Mouse (Mus musculus) small intestine, adult 2 months (tissue): Measurements from ENCODE around the gene Gm29609. TPM values are rescaled to one million over a fixed set of nuclear protein-coding genes. Genes with fewer than 3 reads are reported as not detected.

Experiments used
- H3K27ac ChIP-seq: fragments of 200-500 bp; 2 replicates; pipeline ENCODE4 v1.5.1; 2012; ENCODE audit warnings: low read depth, low read length, control low read depth, inconsistent platforms; ENCODE audit not compliant: insufficient read depth
- H3K27me3 ChIP-seq: fragments of 200-500 bp; 2 replicates; pipeline ENCODE4 v1.6.1; 2012; ENCODE audit warnings: mild to moderate bottlenecking, moderate library complexity, low read length, inconsistent platforms; ENCODE audit not compliant: control insufficient read depth, insufficient read depth
- H3K36me3 ChIP-seq: fragments of 200-500 bp; 2 replicates; pipeline ENCODE4 v1.6.1; 2012; ENCODE audit warnings: mild to moderate bottlenecking, low read length, control low read depth, inconsistent platforms; ENCODE audit not compliant: control insufficient read depth, insufficient read depth
- H3K4me1 ChIP-seq: fragments of 200-500 bp; 2 replicates; pipeline ENCODE4 v1.6.1; 2012; ENCODE audit warnings: low read length, inconsistent platforms, mixed read lengths; ENCODE audit not compliant: control insufficient read depth, insufficient read depth, insufficient read length
- H3K4me3 ChIP-seq: fragments of 200-500 bp; 2 replicates; pipeline ENCODE4 v1.5.1; 2012; ENCODE audit warnings: low read depth, mild to moderate bottlenecking, control low read depth, inconsistent platforms, low read length, moderate library complexity
- CTCF ChIP-seq: fragments of 200-500 bp; IDR thresholded peaks from 2 replicates; pipeline ENCODE4 v1.5.1; 2012; ENCODE audit warnings: low read depth, mild to moderate bottlenecking, control low read depth, inconsistent platforms, low read length, moderate library complexity, mixed read lengths; ENCODE audit not compliant: insufficient replicate concordance, insufficient read length; ENCODE audit errors: extremely low read depth
- POLR2A ChIP-seq: fragments of 200-500 bp; IDR thresholded peaks from 2 replicates; pipeline ENCODE4 v1.6.1; 2012; ENCODE audit warnings: low read depth, mild to moderate bottlenecking, control low read depth, inconsistent platforms, low read length, moderate library complexity
- WGBS: fragments of 180-500 bp; shearing (Covaris S2); methylation state at CpG from one replicate; pipeline ENCODE4 v1.1.7; 2018; 5-methylcytosine and 5-hydroxymethylcytosine counted together
- polyA plus RNA-seq: library from polyadenylated mRNA; depleted of rRNA; stranded (reverse); fragments of >200 nt; gene quantifications from 2 replicates; pipeline ENCODE4 v1.2.3, GENCODE M21; 2012

The Gm29609 gene
- polyA plus RNA-seq, 1 experiment, result 0.98 TPM

DNA sequence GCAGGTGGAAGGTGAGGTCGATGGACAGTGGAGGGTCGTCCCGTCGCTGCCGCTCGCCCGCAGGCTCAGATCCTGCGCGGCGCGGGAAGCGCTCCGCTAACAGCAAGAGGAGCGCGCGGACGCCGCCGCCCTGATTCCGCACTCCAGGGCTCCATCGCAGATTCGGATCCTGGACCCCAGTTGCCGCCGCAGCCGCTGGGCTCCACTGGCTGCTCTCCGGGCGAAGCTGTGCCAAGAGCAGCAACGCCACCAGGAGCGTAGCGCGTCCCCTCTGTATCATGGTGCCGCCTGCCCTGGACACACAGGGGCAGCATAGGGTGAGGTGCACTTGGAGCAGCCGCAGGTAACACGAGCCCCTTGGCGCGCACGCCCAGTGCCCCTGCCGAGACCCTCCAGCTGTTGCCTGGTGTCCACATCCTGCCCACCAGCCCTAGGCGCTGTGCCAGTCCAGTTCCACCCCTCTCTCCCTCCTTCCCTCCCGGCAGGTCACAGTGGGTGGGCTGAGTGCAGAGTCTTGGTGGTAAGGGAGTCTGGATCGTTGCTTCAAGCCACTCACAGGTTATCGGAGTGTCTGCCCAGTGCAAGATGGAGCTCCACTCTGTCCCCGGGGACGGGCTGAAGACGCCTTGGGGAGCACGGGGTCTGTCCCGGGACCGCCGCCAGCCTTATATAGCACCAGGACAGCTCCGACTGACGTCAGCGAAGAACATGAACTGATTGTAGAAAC lies 41.3 kb downstream of the Gm29609 start, which contains the start of gene Ucn:
Gene Ucn (minus strand): TSS at position 589 of the 727 bp plus-strand sequence.
- Histone ChIP-seq H3K4me3 (no peak within 1 kb of the TSS), H3K27me3 (peaks cover 45% of the 10 kb centered on the region), H3K36me3 (peaks cover 2% of the 10 kb centered on the region; the same call in 1 of the 2 replicates), H3K4me1 (0 out of 2 replicates have a peak, but pooled peaks cover 3% of the 10 kb centered on the region), H3K27ac (no peak within 1 kb of the TSS)
- TF ChIP-seq CTCF, result no peak
- WGBS, result 3% methylated on average over 52 of the region's 52 CpGs

DNA sequence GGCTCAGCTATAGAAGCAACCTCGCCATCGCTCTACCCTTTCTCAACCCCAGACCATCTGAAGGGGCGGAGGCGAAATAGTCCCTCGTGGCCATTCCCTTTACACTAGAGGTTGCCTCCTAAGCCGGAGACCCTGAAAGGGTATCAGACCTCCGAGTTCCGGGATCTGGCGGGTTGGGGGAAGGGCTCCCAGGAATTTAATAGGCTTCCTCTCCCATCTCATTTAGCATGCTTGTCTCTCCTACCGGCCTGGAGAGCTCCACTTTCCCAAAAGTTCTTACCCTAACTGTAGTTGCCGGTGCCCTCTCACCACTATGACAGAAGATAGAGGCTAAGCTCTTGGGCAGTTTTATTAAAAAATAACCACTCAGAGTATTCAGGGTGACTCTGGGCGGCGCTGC lies 42.1 kb downstream of the Gm29609 start:
- Histone ChIP-seq H3K36me3 (no peaks in the 10 kb centered on the region; the same call in 1 of the 2 replicates), H3K4me1 (0 out of 2 replicates have a peak, but pooled peaks cover 3% of the 10 kb centered on the region), H3K27ac (no peak overlapping the region), H3K4me3 (no peak overlapping the region), H3K27me3 (peaks cover 45% of the 10 kb centered on the region)
- TF ChIP-seq POLR2A (no peak), CTCF (no peak)
- WGBS, result 2% methylated on average over 13 of the region's 13 CpGs

DNA sequence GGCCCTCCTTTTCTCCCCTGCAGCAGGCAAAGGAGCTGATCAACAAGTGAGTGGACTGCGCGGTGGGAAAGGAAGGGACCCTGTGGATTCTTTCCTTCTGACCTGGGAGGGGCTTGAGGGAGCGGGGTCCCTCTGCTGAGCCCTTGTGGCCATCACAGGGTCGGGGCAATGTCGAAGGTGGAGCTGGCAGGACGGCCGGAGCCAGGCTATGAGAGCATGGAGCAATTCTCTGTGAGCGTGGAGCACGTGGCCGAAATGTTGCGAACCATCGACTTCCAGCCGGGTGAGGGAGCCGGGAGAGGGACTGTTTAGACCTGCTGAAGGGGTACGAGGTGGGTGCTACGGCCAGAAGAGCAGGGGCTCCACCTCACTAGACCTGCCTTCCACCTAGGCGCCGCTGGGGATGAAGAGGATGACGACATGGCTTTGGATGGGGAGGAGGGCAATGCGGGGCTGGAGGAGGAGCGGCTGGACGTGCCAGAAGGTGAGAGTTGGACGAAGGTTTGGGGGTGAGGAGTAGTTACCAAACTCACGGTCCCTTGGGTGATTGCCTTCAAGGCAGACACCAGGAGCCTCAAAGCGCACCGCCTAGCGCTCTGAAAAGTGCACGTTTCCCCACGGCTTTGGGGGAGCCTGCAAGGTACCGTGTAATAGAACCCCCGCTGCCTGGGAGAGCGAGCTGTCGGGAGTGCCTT lies 42.8 kb downstream of the Gm29609 start:
- Histone ChIP-seq H3K27ac (no peak overlapping the region), H3K4me1 (0 out of 2 replicates have a peak, but pooled peaks cover 3% of the 10 kb centered on the region), H3K4me3 (no peak overlapping the region), H3K36me3 (no peaks in the 10 kb centered on the region; the same call in 1 of the 2 replicates), H3K27me3 (peaks cover 45% of the 10 kb centered on the region)
- 3% methylated on average over 33 of the region's 33 CpGs for WGBS
- TF ChIP-seq POLR2A, result no peak
- TF ChIP-seq CTCF, result no peak

DNA sequence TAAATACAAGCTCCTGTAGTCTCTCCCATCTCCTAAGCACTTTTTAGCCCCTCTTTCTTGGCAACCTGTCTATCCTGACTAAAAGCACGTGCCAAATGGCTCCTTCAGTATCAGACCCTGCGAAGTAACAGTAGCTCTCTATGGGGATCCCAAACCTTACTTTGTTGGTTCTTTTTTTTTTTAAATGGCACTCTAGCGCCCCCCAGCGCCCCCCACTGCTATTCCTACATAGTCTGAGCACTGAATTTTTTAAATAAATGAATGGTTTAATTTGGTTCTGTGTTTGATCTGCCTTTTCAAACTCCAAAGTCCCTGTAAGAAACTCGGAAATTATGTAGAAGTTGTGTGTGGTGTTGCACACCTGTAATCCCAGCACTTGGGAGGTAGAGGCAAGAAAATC lies 53.7 kb downstream of the Gm29609 start:
- WGBS, result 41% methylated on average over 5 of the region's 5 CpGs
- H3K4me1 ChIP-seq, result no peaks in the 10 kb centered on the region
- TF ChIP-seq CTCF (no peak), POLR2A (no peak)
- no peaks in the 10 kb centered on the region for H3K36me3 ChIP-seq
- no peaks in the 10 kb centered on the region for H3K27me3 ChIP-seq
- H3K27ac ChIP-seq, result no peak overlapping the region
- no peak overlapping the region for H3K4me3 ChIP-seq

DNA sequence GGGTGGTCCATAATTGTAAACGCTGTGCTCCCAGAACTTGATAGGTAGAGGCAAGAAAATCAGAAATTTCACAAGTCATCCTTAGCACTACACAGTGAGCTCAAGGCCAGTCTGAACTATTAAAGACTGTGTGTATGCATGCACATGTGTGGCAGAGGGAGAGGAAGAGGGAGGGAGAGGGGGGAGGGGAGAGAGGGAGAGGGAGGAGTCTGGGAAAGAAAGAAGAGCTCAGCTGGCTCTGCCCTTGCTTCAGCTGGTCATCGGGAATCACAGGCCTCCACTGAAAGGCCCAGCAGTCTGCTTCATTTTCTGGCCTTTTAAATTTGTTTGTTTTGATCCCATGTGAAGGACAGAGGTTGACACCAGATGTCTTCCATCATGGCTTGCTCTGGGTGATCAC lies 56.2 kb downstream of the Gm29609 start:
- H3K4me3 ChIP-seq, result no peak overlapping the region
- TF ChIP-seq POLR2A, result no peak
- TF ChIP-seq CTCF, result no peak
- no peaks in the 10 kb centered on the region for H3K4me1 ChIP-seq
- WGBS, result 42% methylated on average over 2 of the region's 2 CpGs
- H3K27me3 ChIP-seq, result no peaks in the 10 kb centered on the region
- H3K27ac ChIP-seq, result no peak overlapping the region
- H3K36me3 ChIP-seq, result no peaks in the 10 kb centered on the region

DNA sequence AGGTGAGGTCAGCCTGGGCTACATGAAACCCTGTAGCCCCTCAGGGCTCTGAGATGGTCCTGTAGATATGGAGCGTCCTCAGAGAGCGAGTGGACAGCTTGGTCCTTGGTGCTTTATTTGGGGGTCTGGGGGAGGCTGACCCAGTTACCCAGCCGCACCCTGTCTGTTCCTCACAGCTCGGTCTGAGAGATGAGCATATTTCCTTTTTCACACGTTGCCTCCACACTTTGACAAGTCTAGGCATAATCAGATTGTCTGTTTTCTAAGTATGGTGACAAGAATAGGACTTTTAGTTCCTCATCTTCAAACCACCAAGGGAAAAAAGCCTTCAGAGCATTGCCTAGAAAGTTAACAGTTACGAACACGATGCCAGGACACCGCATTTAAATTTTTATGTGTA lies 58.6 kb downstream of the Gm29609 start:
- Histone ChIP-seq H3K4me3 (no peak overlapping the region), H3K27ac (no peak overlapping the region), H3K27me3 (no peaks in the 10 kb centered on the region), H3K36me3 (no peaks in the 10 kb centered on the region), H3K4me1 (no peaks in the 10 kb centered on the region)
- 69% methylated on average over 8 of the region's 8 CpGs for WGBS
- TF ChIP-seq POLR2A (no peak), CTCF (no peak)

DNA sequence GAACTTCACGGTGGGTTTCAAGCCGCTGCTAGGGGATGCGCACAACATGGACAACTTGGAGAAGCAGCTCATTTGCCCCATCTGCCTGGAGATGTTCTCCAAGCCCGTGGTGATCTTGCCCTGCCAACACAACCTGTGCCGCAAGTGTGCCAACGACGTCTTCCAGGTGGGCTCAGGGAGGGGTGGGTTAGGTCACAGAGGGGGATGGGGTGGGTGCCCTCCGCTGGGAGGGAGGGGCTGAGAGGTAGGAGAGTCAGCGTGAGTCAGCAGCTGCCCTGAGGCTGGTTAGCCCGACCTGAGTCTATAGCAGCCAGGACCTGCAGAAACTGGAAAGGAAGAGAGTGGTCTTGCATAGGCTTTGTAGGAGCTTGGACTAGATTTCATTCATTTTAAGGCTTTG lies 62.8 kb downstream of the Gm29609 start:
- Histone ChIP-seq H3K36me3 (no peaks in the 10 kb centered on the region), H3K4me3 (no peak overlapping the region), H3K4me1 (no peaks in the 10 kb centered on the region), H3K27ac (no peak overlapping the region), H3K27me3 (no peaks in the 10 kb centered on the region)
- TF ChIP-seq CTCF (no peak), POLR2A (no peak)
- WGBS, result 31% methylated on average over 10 of the region's 10 CpGs

DNA sequence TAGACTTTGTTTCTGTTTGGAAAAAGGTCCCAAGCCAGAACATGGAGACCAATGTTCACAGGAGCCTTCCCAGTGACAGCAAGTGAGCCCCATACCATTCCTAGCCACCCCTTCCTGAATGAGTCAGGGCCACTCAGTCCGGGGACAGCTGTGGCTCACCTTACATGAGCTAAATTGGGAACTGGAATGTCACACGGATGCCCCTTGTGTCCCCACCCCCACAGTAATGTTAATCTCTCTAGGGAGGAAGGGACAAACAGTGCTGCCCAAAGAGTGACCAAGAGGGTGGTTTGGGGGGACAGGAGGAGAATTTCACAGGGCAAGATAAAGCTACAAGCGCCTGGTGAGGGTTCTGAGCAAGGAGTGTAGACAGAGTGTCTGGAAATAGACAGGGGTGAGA lies 63.4 kb downstream of the Gm29609 start, which contains the start of gene Trim54:
Gene Trim54 (plus strand): TSS at position 359 of the 400 bp plus-strand sequence.
- TF ChIP-seq CTCF, result no peak
- Histone ChIP-seq H3K27ac (no peak within 1 kb of the TSS), H3K4me3 (no peak within 1 kb of the TSS), H3K27me3 (no peaks in the 10 kb centered on the region), H3K4me1 (no peaks in the 10 kb centered on the region), H3K36me3 (no peaks in the 10 kb centered on the region)
- WGBS, result 38% methylated on average over 3 of the region's 3 CpGs
